ENCODE assay signal across 20 mouse cellular contexts in genomic region chr4:123903432-123903831, GRCm38 (mm10). TPM values are rescaled to one million over a fixed set of nuclear protein-coding genes. Genes with fewer than 3 reads are reported as not detected.
DNase-seq lines count a peak whose midpoint lies in the region; ATAC-seq and TF ChIP-seq lines count a peak whose summit lies in the region.
"Had no signal": no experiment of that assay in that cellular context is flagged by ENCODE, and none has a peak within 500 bp of the region (broad histone marks: within the 10 kb centered on the region; RNA-seq: fewer than 3 reads in every experiment).

No protein-coding gene starts in this region.

- H3K36me3 ChIP-seq in lung, embryonic 14.5 days (ENCODE audit: insufficient read depth) = peaks cover 4% of the 10 kb centered on the region
- no peaks in the 10 kb centered on the region for H3K36me3 ChIP-seq in ES-Bruce4 (ENCODE audit: control insufficient read depth, insufficient read depth, low read length, poor library complexity, severe bottlenecking)
- peaks cover 3% of the 10 kb centered on the region for H3K36me3 ChIP-seq in myocyte (ENCODE audit: control insufficient read depth, insufficient read depth)
- H3K36me3 ChIP-seq: hindbrain, embryonic 12.5 days; midbrain, embryonic 12.5 days had no signal

- no peak for TF ChIP-seq POLR2A in ES-Bruce4 (IDR thresholded peaks at IDR 0.05; ENCODE audit: insufficient read depth, low read length)
- TF ChIP-seq POLR2A in myocyte (IDR thresholded peaks at IDR 0.05; ENCODE audit: insufficient read length, low read depth) = no peak

- H3K27me3 ChIP-seq in lung, embryonic 14.5 days (ENCODE audit: insufficient read depth, low read length) = no peaks in the 10 kb centered on the region
- H3K27me3 ChIP-seq in ES-Bruce4 (ENCODE audit: control insufficient read depth, insufficient read depth, low read length, poor library complexity, severe bottlenecking) (no peaks in the 10 kb centered on the region), myocyte (ENCODE audit: control insufficient read depth, insufficient read depth, insufficient read length) (no peaks in the 10 kb centered on the region)
- H3K27me3 ChIP-seq: hindbrain, embryonic 12.5 days; limb, embryonic 15.5 days; midbrain, embryonic 12.5 days had no signal

- no peak overlapping the region for H3K4me2 ChIP-seq in lung, embryonic 14.5 days
- H3K4me2 ChIP-seq in myocyte (ENCODE audit: low read depth) = peak overlapping the region; percentile 92

- H3K4me1 ChIP-seq in lung, embryonic 14.5 days (ENCODE audit: insufficient read depth) = peaks cover 5% of the 10 kb centered on the region; the same call in 1 of the 2 replicates
- H3K4me1 ChIP-seq in ES-Bruce4 (ENCODE audit: control insufficient read depth, insufficient read depth, low read length) = no peaks in the 10 kb centered on the region

- 0 out of 2 replicates have a peak, but pooled peaks have one; percentile 8 for TF ChIP-seq CTCF in lung, embryonic 14.5 days (IDR thresholded peaks at IDR 0.05; ENCODE audit: low read depth)
- TF ChIP-seq CTCF in ES-Bruce4 (IDR thresholded peaks at IDR 0.05; ENCODE audit: low read depth, low read length) = no peak

- H3K79me2 ChIP-seq in myocyte (ENCODE audit: control insufficient read depth, insufficient read depth) = peaks cover 32% of the 10 kb centered on the region

- H3K4me3 ChIP-seq in lung, embryonic 14.5 days (ENCODE audit: low read depth, low read length) = 0 out of 2 replicates have a peak overlapping the region, but pooled peaks have one; percentile 74
- no peak overlapping the region for H3K4me3 ChIP-seq in ES-Bruce4 (ENCODE audit: low read depth, low read length)
- no peak overlapping the region for H3K4me3 ChIP-seq in myocyte
- H3K4me3 ChIP-seq: midbrain, embryonic 12.5 days had no signal

- WGBS in lung, embryonic 14.5 days = 71% methylated on average over 3 of the region's 3 CpGs

- DNase-seq in lung, embryonic 14.5 days = no peak
- no peak for DNase-seq in lung, adult 18-20 months
- peak; percentile 29 for DNase-seq in ZHBTc4 (ENCODE audit: low read depth, low spot score)
- no peak for DNase-seq in kidney, adult 18-20 months
- no peak for DNase-seq in urinary bladder, postnatal 25 days (ENCODE audit: low spot score)
- DNase-seq: cerebellum, adult 9-11 months; gastrocnemius, postnatal 14 days; kidney, postnatal 14 days; retina, postnatal 1 day; right cerebral cortex, postnatal 4 days; thymus, postnatal 14 days had no signal

- no peak overlapping the region for H3K27ac ChIP-seq in lung, embryonic 14.5 days (ENCODE audit: low read depth)
- peak overlapping the region; percentile 19; the same call in 1 of the 2 replicates for H3K27ac ChIP-seq in ES-Bruce4 (ENCODE audit: insufficient read depth, low read length)
- H3K27ac ChIP-seq: hindbrain, embryonic 12.5 days; limb, embryonic 15.5 days; midbrain, embryonic 12.5 days had no signal

- H3K9me3 ChIP-seq in lung, embryonic 14.5 days (ENCODE audit: low read depth, low read length) = no peaks in the 10 kb centered on the region
- no peaks in the 10 kb centered on the region for H3K9me3 ChIP-seq in ES-Bruce4 (replicated peaks; ENCODE audit: control insufficient read depth, insufficient read depth, low read length, poor library complexity, severe bottlenecking)
- H3K9me3 ChIP-seq: hindbrain, embryonic 12.5 days; limb, embryonic 15.5 days; midbrain, embryonic 12.5 days had no signal

- ATAC-seq in lung, embryonic 14.5 days (ENCODE audit: insufficient read depth) = no peak

- no peak for TF ChIP-seq EP300 in ES-Bruce4 (IDR thresholded peaks at IDR 0.05; ENCODE audit: insufficient read depth, low read depth, low read length)

- no peak overlapping the region for H3K9ac ChIP-seq in lung, embryonic 14.5 days
- no peak overlapping the region for H3K9ac ChIP-seq in ES-Bruce4 (ENCODE audit: low read depth, poor library complexity, severe bottlenecking)
- H3K9ac ChIP-seq: hindbrain, embryonic 12.5 days; limb, embryonic 15.5 days; midbrain, embryonic 12.5 days had no signal

- no peak overlapping the region for H3ac ChIP-seq in myocyte (ENCODE audit: control insufficient read depth, insufficient read length)

TF ChIP-seq in myocyte, 11 proteins besides CTCF, POLR2A, EP300 and RAD21:
- TF ChIP-seq REST (IDR thresholded peaks at IDR 0.05; ENCODE audit: insufficient read depth, insufficient read length) (no peak), MAX (IDR thresholded peaks at IDR 0.05; ENCODE audit: low read depth) (no peak), SRF (IDR thresholded peaks at IDR 0.05; ENCODE audit: control insufficient read depth, insufficient read length, low read depth) (no peak), E2F4 (IDR thresholded peaks at IDR 0.05; ENCODE audit: insufficient read depth) (no peak), MYOD1 (IDR thresholded peaks at IDR 0.05; ENCODE audit: control insufficient read depth in 1 of 3, insufficient read length in 2 of 3, low read depth in 2 of 3) (no peak), USF1 (IDR thresholded peaks at IDR 0.05; ENCODE audit: low read depth) (no peak), POLR2AphosphoS2 (IDR thresholded peaks at IDR 0.05; ENCODE audit: insufficient read length, low read depth) (no peak), CEBPB (IDR thresholded peaks at IDR 0.05; ENCODE audit: insufficient read depth, poor library complexity, severe bottlenecking) (no peak), TCF3 (IDR thresholded peaks at IDR 0.05; ENCODE audit: insufficient read length, low read depth) (no peak), TCF12 (IDR thresholded peaks at IDR 0.05; ENCODE audit: insufficient read depth, poor library complexity, severe bottlenecking) (no peak), MYOG (IDR thresholded peaks at IDR 0.05; ENCODE audit: control insufficient read depth in 1 of 3, insufficient read depth in 1 of 3, insufficient read length in 2 of 3, low read depth in 2 of 3) (no peak)

RNA-seq across cellular contexts. Expression of gene Mycbp, which starts 1.2 kb away (rescaled TPM):
- polyA plus RNA-seq in lung, embryonic 14.5 days (2014; fragmentation: Nextera tagmentation; extraction: Ambion mirVana) = 61.5 and 81.4 TPM in 2 replicates
- polyA plus RNA-seq in ES-Bruce4 (2011; ENCODE audit: insufficient read depth, insufficient read length, low read depth, missing spikeins) (25.0 and 25.2 TPM in 2 replicates), myocyte (2012; fragmentation: generic; extraction: Trizol) (33.1 TPM)

RNA-seq across cellular contexts. Expression of gene Rragc, which starts 13.8 kb away (rescaled TPM):
- polyA plus RNA-seq in lung, embryonic 14.5 days (2014; fragmentation: Nextera tagmentation; extraction: Ambion mirVana) = 50.2 and 54.3 TPM in 2 replicates
- polyA plus RNA-seq in ES-Bruce4 (2011; ENCODE audit: insufficient read depth, insufficient read length, low read depth, missing spikeins) = 35.0 and 50.2 TPM in 2 replicates
- 46.1 TPM for polyA plus RNA-seq in myocyte (2012; fragmentation: generic; extraction: Trizol)

RNA-seq across cellular contexts. Expression of gene 4930535I16Rik, which starts 14.4 kb away (rescaled TPM):
- not detected in 2 replicates for polyA plus RNA-seq in lung, embryonic 14.5 days (2014; fragmentation: Nextera tagmentation; extraction: Ambion mirVana)
- polyA plus RNA-seq in ES-Bruce4 (2011; ENCODE audit: insufficient read depth, insufficient read length, low read depth, missing spikeins) (not detected in 2 replicates), myocyte (2012; fragmentation: generic; extraction: Trizol) (not detected)
- polyA plus RNA-seq: forebrain, embryonic 11.5 days; frontal cortex, adult 2 months; heart, embryonic 16.5 days; hindbrain, embryonic 12.5 days; intestine, embryonic 14.5 days; limb, embryonic 15.5 days; midbrain, embryonic 12.5 days had no signal

RNA-seq across cellular contexts. Expression of gene 4933427I04Rik, which starts 44.0 kb away (rescaled TPM):
- 0.11 TPM in 1 of 2 replicates, not detected in the other for polyA plus RNA-seq in lung, embryonic 14.5 days (2014; fragmentation: Nextera tagmentation; extraction: Ambion mirVana)
- polyA plus RNA-seq in ES-Bruce4 (2011; ENCODE audit: insufficient read depth, insufficient read length, low read depth, missing spikeins) (not detected in 2 replicates), myocyte (2012; fragmentation: generic; extraction: Trizol) (not detected)
- polyA plus RNA-seq: forebrain, embryonic 11.5 days; frontal cortex, adult 2 months; heart, embryonic 16.5 days; intestine, embryonic 14.5 days; midbrain, embryonic 12.5 days had no signal
